Mouse (Mus musculus) neural tube, embryonic 14.5 days (tissue): ENCODE measurements at regions not wholly inside any gene's neighbourhood (a gene's known extent, or its start where the extent isn't known, plus 50 kb on each side); places are given as distances from the start of the nearest gene placed in this dataset.

Source experiments
- ATAC-seq: fragments of 200-750 bp; cut with Nextera tagmentation; 2 replicates; pipeline ENCODE4 v1.8.0; 2017; ENCODE audit warnings: low read depth, mild to moderate bottlenecking, moderate TSS enrichment, moderate library complexity
- H3K27ac ChIP-seq: fragments of 300-500 bp; sonication (generic); 2 replicates; pipeline ENCODE4 v1.5.1; 2014; ENCODE audit warnings: low read depth, mild to moderate bottlenecking, control low read depth, low read length, moderate library complexity, mixed read lengths
- H3K27me3 ChIP-seq: fragments of 300-500 bp; sonication (generic); 2 replicates; pipeline ENCODE4 v1.6.1; 2014; ENCODE audit warnings: low read length; ENCODE audit not compliant: control insufficient read depth, insufficient read depth
- H3K36me3 ChIP-seq: fragments of 300-500 bp; sonication (generic); 2 replicates; pipeline ENCODE4 v1.6.1; 2014; ENCODE audit warnings: low read length, mixed read lengths; ENCODE audit not compliant: control insufficient read depth, insufficient read depth
- H3K4me1 ChIP-seq: fragments of 300-500 bp; sonication (generic); 2 replicates; pipeline ENCODE4 v1.6.1; 2014; ENCODE audit warnings: low read length; ENCODE audit not compliant: control insufficient read depth, insufficient read depth
- H3K4me2 ChIP-seq: fragments of 300-500 bp; sonication (generic); 2 replicates; pipeline ENCODE4 v1.6.1; 2014; ENCODE audit warnings: mild to moderate bottlenecking, low read depth, low read length, control low read depth
- H3K4me3 ChIP-seq: fragments of 300-500 bp; sonication (generic); 2 replicates; pipeline ENCODE4 v1.5.1; 2014; ENCODE audit warnings: low read depth, low read length, control low read depth, mixed read lengths
- H3K9ac ChIP-seq: fragments of 300-500 bp; sonication (generic); replicated peaks from 2 replicates; pipeline ENCODE4 v1.6.1; 2014; ENCODE audit warnings: low read depth, mild to moderate bottlenecking, control low read depth, low read length, mixed read lengths
- H3K9me3 ChIP-seq: fragments of 300-500 bp; sonication (generic); 2 replicates; pipeline ENCODE4 v1.6.1; 2016; ENCODE audit warnings: low read length; ENCODE audit not compliant: control insufficient read depth
- WGBS: fragments of 180-500 bp; shearing (Covaris S2); extraction: QIAGEN DNeasy Blood & Tissue Kit; methylation state at CpG from one replicate; pipeline ENCODE4 v1.1.7; 2014; 5-methylcytosine and 5-hydroxymethylcytosine counted together

DNA sequence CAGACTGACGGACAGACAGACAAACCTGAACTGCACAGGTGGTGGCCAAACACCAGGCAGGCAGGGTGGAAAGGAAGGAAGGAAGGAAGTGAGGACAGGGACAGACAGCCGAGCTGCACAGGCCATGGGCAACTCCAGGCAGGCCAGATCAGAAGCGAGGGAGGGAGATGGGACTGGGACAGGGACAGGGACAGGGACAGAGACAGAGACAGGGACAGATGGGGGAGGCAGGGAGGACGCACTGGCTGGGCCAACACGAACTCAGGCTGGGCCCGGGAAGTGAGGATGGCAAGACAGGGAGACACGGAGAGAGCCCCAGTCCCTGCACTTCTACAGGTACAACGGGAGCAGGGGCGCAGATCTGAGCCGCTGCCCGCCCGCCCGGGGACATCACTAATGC, 94.9 kb upstream of the Rab39b start:
- peak overlapping the region; percentile 20; the same call in 1 of the 2 replicates for H3K4me2 ChIP-seq
- H3K27ac ChIP-seq = no peak overlapping the region
- 73% methylated on average over 12 of the region's 13 CpGs for WGBS
- no peaks in the 10 kb centered on the region for H3K36me3 ChIP-seq
- no peaks in the 10 kb centered on the region for H3K9me3 ChIP-seq
- no peaks in the 10 kb centered on the region for H3K4me1 ChIP-seq
- peak; percentile 1 for ATAC-seq
- peak overlapping the region; percentile 12; the same call in 1 of the 2 replicates for H3K4me3 ChIP-seq
- H3K27me3 ChIP-seq = no peaks in the 10 kb centered on the region
- H3K9ac ChIP-seq = peak overlapping the region; percentile 25; the same call in 1 of the 2 replicates

DNA sequence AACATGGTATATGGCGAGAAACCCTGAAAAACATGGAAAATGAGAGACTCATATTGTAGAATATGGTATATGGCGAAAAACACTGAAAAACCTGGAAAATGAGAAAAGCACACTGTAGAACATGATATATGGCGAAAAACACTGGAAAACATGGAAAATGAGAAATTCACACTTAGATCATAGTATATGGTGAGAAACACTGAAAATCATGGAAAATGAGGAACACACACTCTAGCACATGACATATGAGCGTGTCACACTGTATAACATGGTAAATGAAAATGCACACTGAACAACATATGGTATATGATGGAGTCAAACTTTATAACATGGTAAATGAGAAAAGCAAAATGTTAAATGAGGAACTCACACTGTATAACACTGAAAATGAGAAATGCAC, 89.6 kb upstream of the Rab39b start:
- no peak overlapping the region for H3K9ac ChIP-seq

DNA sequence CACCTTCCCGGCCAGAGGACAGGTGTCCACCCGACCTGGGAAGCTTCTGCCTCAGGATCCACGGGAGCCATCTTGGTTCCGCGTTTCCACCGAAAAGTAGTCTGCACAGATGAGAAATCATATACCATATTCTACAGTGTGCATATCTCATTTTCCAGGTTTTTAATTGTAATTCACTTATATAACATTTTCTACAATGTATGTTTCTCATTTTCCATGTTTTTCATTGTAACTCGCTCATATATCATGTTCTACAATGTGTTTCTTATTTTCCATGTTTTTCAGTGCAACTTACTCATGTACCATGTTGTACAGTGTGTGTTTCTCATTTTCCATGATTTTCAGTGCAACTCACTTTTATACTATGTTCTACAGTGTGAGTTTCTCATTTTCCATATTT, 65.4 kb upstream of the Rab39b start:
- 89% methylated on average over 7 of the region's 7 CpGs for WGBS
- Histone ChIP-seq H3K36me3 (no peaks in the 10 kb centered on the region), H3K27me3 (no peaks in the 10 kb centered on the region), H3K27ac (no peak overlapping the region), H3K9me3 (no peaks in the 10 kb centered on the region), H3K4me3 (no peak overlapping the region), H3K9ac (no peak overlapping the region), H3K4me1 (no peaks in the 10 kb centered on the region), H3K4me2 (no peak overlapping the region)
- ATAC-seq = no peak

More for the DNA sequence above, 89.6 kb upstream of the Rab39b start:
- 98% methylated on average over 4 of the region's 4 CpGs for WGBS
- no peak for ATAC-seq
- Histone ChIP-seq H3K9me3 (no peaks in the 10 kb centered on the region), H3K36me3 (no peaks in the 10 kb centered on the region), H3K27ac (no peak overlapping the region), H3K4me3 (no peak overlapping the region), H3K4me1 (no peaks in the 10 kb centered on the region), H3K27me3 (no peaks in the 10 kb centered on the region), H3K4me2 (no peak overlapping the region)
